Mouse (Mus musculus) liver, adult 2 months (tissue): ENCODE results near the gene Gm20431.

ENCODE experiments used
- CTCF ChIP-seq: fragments of 200-500 bp; IDR thresholded peaks from 2 replicates; pipeline ENCODE4 v1.5.1; 2011; ENCODE audit warnings: low read depth, low read length, control low read depth
- POLR2A ChIP-seq: fragments of 200-500 bp; IDR thresholded peaks from 2 replicates; pipeline ENCODE4 v1.6.1; 2011; ENCODE audit warnings: low read length, control low read depth; ENCODE audit not compliant: insufficient read depth; ENCODE audit errors: extremely low read depth

GRCm38 (mm10) chr2:167617472-167617871 lies 43.8 kb downstream of the Gm20431 start:
- no peak for TF ChIP-seq CTCF
- no peak for TF ChIP-seq POLR2A
